In the genomic region with DNA sequence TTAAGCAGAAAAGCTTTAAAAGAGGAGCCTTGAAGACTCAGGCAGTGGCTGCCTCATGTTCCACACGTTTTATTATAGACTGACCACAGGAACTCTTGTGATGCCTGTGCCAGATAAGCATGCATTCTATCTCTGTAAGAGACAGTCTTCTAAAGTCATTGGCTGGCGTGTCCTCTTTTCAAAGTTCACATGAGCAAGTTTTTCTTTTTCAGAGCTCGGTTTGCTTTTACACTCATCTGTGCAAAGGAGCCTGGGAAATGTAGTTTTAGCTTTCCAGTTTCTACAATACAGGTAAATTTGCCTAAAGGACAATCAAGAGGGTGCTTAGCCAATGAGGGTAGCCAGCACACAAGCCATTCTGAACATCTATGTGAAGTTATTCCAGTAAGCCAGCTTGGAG, we compare ENCODE assay signal across 18 mouse cellular contexts. TPM values are rescaled to one million over a fixed set of nuclear protein-coding genes. Genes with fewer than 3 reads are reported as not detected.
A peak's percentile ranks its signal among the peaks of the same experiment; 100 is the strongest.
DNase-seq lines count a peak whose midpoint lies in the region; TF ChIP-seq lines count a peak whose summit lies in the region.
"Had no signal": no experiment of that assay in that cellular context is flagged by ENCODE, and none has a peak within 500 bp of the region (broad histone marks: within the 10 kb centered on the region; RNA-seq: fewer than 3 reads in every experiment).

No protein-coding gene starts in this region.

- H3K36me3 ChIP-seq in ES-E14 (ENCODE audit: control insufficient read depth, insufficient read depth, low read length, poor library complexity, severe bottlenecking): no peaks in the 10 kb centered on the region
- H3K36me3 ChIP-seq in myocyte (ENCODE audit: control insufficient read depth, insufficient read depth): no peaks in the 10 kb centered on the region
- H3K36me3 ChIP-seq: embryonic facial prominence, embryonic 13.5 days; forebrain, embryonic 12.5 days; heart, embryonic 12.5 days; hindbrain, embryonic 10.5 days had no signal

- H3K4me3 ChIP-seq in cerebellum, adult 2 months (replicated peaks; ENCODE audit: insufficient read depth, low read depth, low read length): no peak overlapping the region
- H3K4me3 ChIP-seq in ES-E14 (ENCODE audit: insufficient read depth in 1 of 2, low read depth in 1 of 2, low read length in 2 of 2, poor library complexity in 1 of 2, severe bottlenecking in 1 of 2) (no peak overlapping the region), myocyte (no peak overlapping the region)
- H3K4me3 ChIP-seq: embryonic facial prominence, embryonic 13.5 days; forebrain, embryonic 12.5 days; heart, embryonic 12.5 days; hindbrain, embryonic 10.5 days had no signal

- no peaks in the 10 kb centered on the region for H3K79me2 ChIP-seq in myocyte (ENCODE audit: control insufficient read depth, insufficient read depth)

- in situ Hi-C loops in ES-E14 (cut with MboI; ENCODE audit: low sequenced_read_pairs in 2 of 2, unreplicated experiment in 2 of 2): no loop called here

- no peak for DNase-seq in cerebellum, adult 2 months
- DNase-seq in cerebellum, adult 18-20 months: no peak
- DNase-seq in 3T3-L1 (ENCODE audit: low read depth, low spot score): peak; percentile 35
- no peak for DNase-seq in ES-E14 (ENCODE audit: low read depth, low spot score)
- DNase-seq in layer of hippocampus, adult 11-12 months (ENCODE audit: low spot score): no peak
- DNase-seq in urinary bladder, adult 2 months (ENCODE audit: low spot score): no peak
- DNase-seq: adrenal gland, adult 2 months; adrenal gland, postnatal 25 days; cerebellum, adult 9-10 months; cerebellum, postnatal 36 days; gastrocnemius, postnatal 10 days had no signal

- no peak overlapping the region for H3ac ChIP-seq in myocyte (ENCODE audit: control insufficient read depth, insufficient read length)

- peak overlapping the region; percentile 48 for H3K4me2 ChIP-seq in myocyte (ENCODE audit: low read depth)
- H3K4me2 ChIP-seq: embryonic facial prominence, embryonic 13.5 days; forebrain, embryonic 12.5 days; heart, embryonic 12.5 days; hindbrain, embryonic 14.5 days had no signal

- TF ChIP-seq POLR2A in cerebellum, adult 2 months (IDR thresholded peaks at IDR 0.05; ENCODE audit: borderline replicate concordance, insufficient read depth, low read length): no peak
- no peak for TF ChIP-seq POLR2A in myocyte (IDR thresholded peaks at IDR 0.05; ENCODE audit: insufficient read length, low read depth)

- H3K4me1 ChIP-seq in cerebellum, adult 2 months (ENCODE audit: control insufficient read depth, insufficient read depth, low read length): peaks cover 34% of the 10 kb centered on the region
- peaks cover 6 to 21% of the 10 kb centered on the region in 2 experiments for H3K4me1 ChIP-seq in ES-E14 (ENCODE audit: control insufficient read depth in 2 of 2, insufficient read depth in 2 of 2, low read length in 2 of 2, poor library complexity in 1 of 2)

- H3K27me3 ChIP-seq in cerebellum, adult 2 months (ENCODE audit: control insufficient read depth, insufficient read depth, low read length): no peaks in the 10 kb centered on the region
- no peaks in the 10 kb centered on the region for H3K27me3 ChIP-seq in myocyte (ENCODE audit: control insufficient read depth, insufficient read depth, insufficient read length)
- H3K27me3 ChIP-seq: heart, embryonic 12.5 days had no signal

- no peak overlapping the region for H3K9ac ChIP-seq in ES-E14 (ENCODE audit: insufficient read depth, low read depth, low read length, poor library complexity, severe bottlenecking)
- H3K9ac ChIP-seq: embryonic facial prominence, embryonic 13.5 days; forebrain, embryonic 12.5 days; heart, embryonic 12.5 days; hindbrain, embryonic 14.5 days had no signal

- peak overlapping the region; percentile 57; the same call in 1 of the 2 replicates for H3K27ac ChIP-seq in cerebellum, adult 2 months (ENCODE audit: insufficient read depth, low read length)
- H3K27ac ChIP-seq in ES-E14 (ENCODE audit: insufficient read depth, low read depth, low read length, poor library complexity, severe bottlenecking): no peak overlapping the region
- H3K27ac ChIP-seq: embryonic facial prominence, embryonic 13.5 days; forebrain, embryonic 12.5 days; hindbrain, embryonic 10.5 days; hindbrain, embryonic 14.5 days had no signal

- no peaks in the 10 kb centered on the region for H3K9me3 ChIP-seq in ES-E14 (ENCODE audit: control insufficient read depth, insufficient read depth, low read depth, low read length)
- H3K9me3 ChIP-seq: embryonic facial prominence, embryonic 13.5 days; forebrain, embryonic 12.5 days; heart, embryonic 12.5 days; hindbrain, embryonic 10.5 days had no signal

- 52% methylated on average over 3 of the region's 3 CpGs for WGBS in cerebellum, adult 2 months

- TF ChIP-seq CTCF in cerebellum, adult 2 months (IDR thresholded peaks at IDR 0.05; ENCODE audit: borderline replicate concordance, insufficient read depth, low read depth, low read length): no peak

TF ChIP-seq in ES-E14, 5 proteins besides CTCF, POLR2A, EP300 and RAD21:
- TF ChIP-seq HCFC1 (IDR thresholded peaks at IDR 0.05; ENCODE audit: borderline replicate concordance, insufficient read depth, low read length): peak; percentile 73
- no peak for TF ChIP-seq CHD2 (IDR thresholded peaks at IDR 0.05; ENCODE audit: low read depth, low read length)
- TF ChIP-seq MAFK (IDR thresholded peaks at IDR 0.05; ENCODE audit: insufficient read depth, low read depth, low read length): no peak
- no peak for TF ChIP-seq ZC3H11A (IDR thresholded peaks at IDR 0.05; ENCODE audit: borderline replicate concordance, low read depth, low read length)

TF ChIP-seq in myocyte, 11 proteins besides CTCF, POLR2A, EP300 and RAD21:
- TF ChIP-seq SRF (IDR thresholded peaks at IDR 0.05; ENCODE audit: control insufficient read depth, insufficient read length, low read depth): no peak
- TF ChIP-seq USF1 (IDR thresholded peaks at IDR 0.05; ENCODE audit: low read depth): no peak
- TF ChIP-seq TCF3 (IDR thresholded peaks at IDR 0.05; ENCODE audit: insufficient read length, low read depth): no peak
- TF ChIP-seq CEBPB (IDR thresholded peaks at IDR 0.05; ENCODE audit: insufficient read depth, poor library complexity, severe bottlenecking): no peak
- TF ChIP-seq MAX (IDR thresholded peaks at IDR 0.05; ENCODE audit: low read depth): no peak
- TF ChIP-seq TCF12 (IDR thresholded peaks at IDR 0.05; ENCODE audit: insufficient read depth, poor library complexity, severe bottlenecking): no peak
- TF ChIP-seq POLR2AphosphoS2 (IDR thresholded peaks at IDR 0.05; ENCODE audit: insufficient read length, low read depth): no peak
- TF ChIP-seq MYOG (IDR thresholded peaks at IDR 0.05; ENCODE audit: control insufficient read depth in 1 of 3, insufficient read depth in 1 of 3, insufficient read length in 2 of 3, low read depth in 2 of 3): no peak
- no peak for TF ChIP-seq MYOD1 (IDR thresholded peaks at IDR 0.05; ENCODE audit: control insufficient read depth in 1 of 3, insufficient read length in 2 of 3, low read depth in 2 of 3)
- TF ChIP-seq REST (IDR thresholded peaks at IDR 0.05; ENCODE audit: insufficient read depth, insufficient read length): no peak
- TF ChIP-seq E2F4 (IDR thresholded peaks at IDR 0.05; ENCODE audit: insufficient read depth): no peak

RNA-seq across cellular contexts. Expression of a gene that starts 51.5 kb away (rescaled TPM):
- polyA plus RNA-seq in cerebellum, adult 2 months (2012; rRNA removed): 574 and 684 TPM in 2 replicates
- 5.8 and 7.1 TPM in 2 replicates for total RNA-seq in ES-E14 (2012; rRNA removed)
- 6.5 TPM for polyA plus RNA-seq in myocyte (2012; fragmentation: generic; extraction: Trizol)
- polyA plus RNA-seq in urinary bladder, adult 2 months (2012; rRNA removed): 17.2 and 22.0 TPM in 2 replicates
- total RNA-seq: MEL had no signal

Comparison
In these comparisons a context has a peak if more than half of its experiments do, and no peak if none do; other contexts are left out.
1. RNA of a gene that starts 51.5 kb away (polyA plus RNA-seq): 574 to 684 TPM in cerebellum, adult 2 months; 17.2 to 22.0 TPM in urinary bladder, adult 2 months and 6.5 TPM in myocyte (single experiment); every median in the first group is over 10 times any median in the second.